Mouse (Mus musculus) liver, embryonic 14.5 days (tissue): Measurements from ENCODE around the gene Ntng1.

ENCODE experiments used
- CTCF ChIP-seq: IDR thresholded peaks from 2 replicates; pipeline ENCODE4 v1.5.1; 2016; ENCODE audit warnings: antibody characterized with exemption, low read depth, control low read depth
- EP300 ChIP-seq: IDR thresholded peaks from 2 replicates; pipeline ENCODE4 v1.6.1; 2016; ENCODE audit warnings: antibody characterized with exemption, low read depth

GRCm38 (mm10) chr3:109854449-109855155 lies 289.2 kb downstream of the Ntng1 start:
- TF ChIP-seq CTCF (no peak), EP300 (no peak)
